Mouse (Mus musculus) left cerebral cortex, postnatal 14 days (tissue): ENCODE measurements around the gene Gcdh. TPM values are rescaled to one million over a fixed set of nuclear protein-coding genes. Genes with fewer than 3 reads are reported as not detected.
A peak's percentile ranks its signal among the peaks of the same experiment; 100 is the strongest.

ENCODE experiments used
- DNase-seq, 2 experiments: peaks; one replicate each; pipeline ENCODE4 v3.0.0; 2021 to 2022; ENCODE audit warnings: low spot score in 2 of 2, mixed read lengths in 1 of 2
- intact Hi-C: fragments of 180-260 bp; cut with DNase I; formaldehyde crosslinking; loops from one replicate; pipeline ENCODE4 v1.15.1; 2025
- total RNA-seq, 2 experiments: library from RNA; stranded (reverse); gene quantifications; 2 replicates each; pipeline ENCODE4 v1.2.3; 2021

Gcdh gene
- total RNA-seq, 2 experiments from 2014 or later = 36.5 to 38.9 TPM

GRCm38 (mm10) chr8:84884728-84885127 lies 9.0 kb downstream of the Gcdh start:
- no peak for DNase-seq
- intact Hi-C loops = no loop called here

- DNase-seq = no peak
- intact Hi-C loops = no loop called here
These were observed 14.8 kb downstream of the Gcdh start for GRCm38 (mm10) chr8:84878915-84879314.

GRCm38 (mm10) chr8:84877297-84878035 lies 16.3 kb downstream of the Gcdh start:
- intact Hi-C loops = no loop called here
- no peak for DNase-seq

- DNase-seq = no peak
- intact Hi-C loops = no loop called here
These were observed 19.4 kb downstream of the Gcdh start for GRCm38 (mm10) chr8:84874339-84874738.

- intact Hi-C loops = no loop called here
- DNase-seq = no peak
These were observed 20.7 kb downstream of the Gcdh start for GRCm38 (mm10) chr8:84873016-84873415.

GRCm38 (mm10) chr8:84872309-84872965 lies 21.3 kb downstream of the Gcdh start:
- intact Hi-C loops = no loop called here
- no peak for DNase-seq

GRCm38 (mm10) chr8:84871376-84872308 lies 22.1 kb downstream of the Gcdh start, which contains the start of gene Syce2:
TSS of gene Syce2 (plus strand) at chr8:84872111.
- intact Hi-C loops = no loop called here
- peak; percentile 59 for DNase-seq

GRCm38 (mm10) chr8:84856864-84857441 lies 36.8 kb downstream of the Gcdh start, which contains the start of gene Farsa:
TSS of gene Farsa (plus strand) at chr8:84856989.
- intact Hi-C loops = no loop called here
- peak; percentile 95 for DNase-seq

- intact Hi-C loops = no loop called here
- no peak for DNase-seq
These were observed 37.3 kb downstream of the Gcdh start for GRCm38 (mm10) chr8:84856434-84856833.

GRCm38 (mm10) chr8:84847684-84848435 lies 45.9 kb downstream of the Gcdh start:
- intact Hi-C loops = loop anchor here (5.0 kb wide), 1 partner anchor 54 kb away; the partner anchor contains the start of gene Klf1
- no peak for DNase-seq

- intact Hi-C loops = loop anchor here (5.0 kb wide), 1 partner anchor 55 kb away; the partner anchor contains the start of gene Klf1
- peak; percentile 100 for DNase-seq
These were observed 46.8 kb downstream of the Gcdh start, which contains the start of gene Calr for GRCm38 (mm10) chr8:84846722-84847572. TSS of gene Calr (minus strand) at chr8:84846934.

- intact Hi-C loops = loop anchor here (5.0 kb wide), 1 partner anchor 56 kb away; the partner anchor contains the start of gene Klf1
- DNase-seq = no peak
These were observed 47.5 kb downstream of the Gcdh start for GRCm38 (mm10) chr8:84846094-84846721.

- intact Hi-C loops = loop anchor here (5.0 kb wide), 1 partner anchor 57 kb away; the partner anchor contains the start of gene Klf1
These were observed 48.2 kb downstream of the Gcdh start for GRCm38 (mm10) chr8:84845355-84846093.

GRCm38 (mm10) chr8:84844397-84845070 lies 49.2 kb downstream of the Gcdh start:
- no peak for DNase-seq
- intact Hi-C loops = loop anchor here (5.0 kb wide), 1 partner anchor 58 kb away; the partner anchor contains the start of gene Klf1

More at GRCm38 (mm10) chr8:84845355-84846093, 48.2 kb downstream of the Gcdh start:
- peak in 1 of 2 experiments; percentile 51 for DNase-seq

GRCm38 (mm10) chr8:84841514-84841913 lies 52.2 kb downstream of the Gcdh start:
- intact Hi-C loops = no loop called here
- DNase-seq = no peak
